Mouse (Mus musculus) E14TG2a.4 (cell line): ENCODE measurements around the gene Hydin.

Experiments used
- CTCF ChIP-seq: conservative IDR thresholded peaks from 2 replicates; pipeline ENCODE4 v1.5.1; 2014; ENCODE audit warnings: low read length
- POU5F1 ChIP-seq: IDR thresholded peaks from 2 replicates; pipeline ENCODE4 v1.6.1; 2014; ENCODE audit warnings: low read length, borderline replicate concordance

- TF ChIP-seq CTCF = no peak
- TF ChIP-seq POU5F1 = no peak
These were observed 926 bp upstream of the Hydin start for GRCm38 (mm10) chr8:110265796-110266305.
